Mouse (Mus musculus) stomach, postnatal 0 days (tissue): Measurements from ENCODE around the gene Ipo13. TPM values are rescaled to one million over a fixed set of nuclear protein-coding genes. Genes with fewer than 3 reads are reported as not detected.

Source experiments
- ATAC-seq: fragments of 200-750 bp; cut with Nextera tagmentation; 2 replicates; pipeline ENCODE4 v1.8.0; 2017; ENCODE audit not compliant: low FRiP score, low TSS enrichment
- DNase-seq: peaks from one replicate; pipeline ENCODE4 v3.0.0-alpha.2; 2016; ENCODE audit warnings: low spot score
- H3K27ac ChIP-seq: fragments of 300-500 bp; sonication (generic); replicated peaks from 2 replicates; pipeline ENCODE4 v1.5.1; 2014; ENCODE audit warnings: mild to moderate bottlenecking, control low read depth
- H3K27me3 ChIP-seq: fragments of 300-500 bp; sonication (generic); 2 replicates; pipeline ENCODE4 v1.6.1; 2014; ENCODE audit warnings: low read length; ENCODE audit not compliant: control insufficient read depth, insufficient read depth
- H3K36me3 ChIP-seq: fragments of 300-500 bp; sonication (generic); 2 replicates; pipeline ENCODE4 v1.6.1; 2014; ENCODE audit warnings: low read length, mixed read lengths; ENCODE audit not compliant: control insufficient read depth, insufficient read depth
- H3K4me1 ChIP-seq: fragments of 300-500 bp; sonication (generic); replicated peaks from 2 replicates; pipeline ENCODE4 v1.6.1; 2014; ENCODE audit warnings: antibody characterized with exemption; ENCODE audit not compliant: control insufficient read depth, insufficient read depth
- H3K4me2 ChIP-seq: fragments of 300-500 bp; sonication (generic); replicated peaks from 2 replicates; pipeline ENCODE4 v1.6.1; 2014; ENCODE audit warnings: low read depth, mild to moderate bottlenecking, control low read depth, moderate library complexity
- H3K4me3 ChIP-seq: fragments of 300-500 bp; sonication (generic); 2 replicates; pipeline ENCODE4 v1.5.1; 2014; ENCODE audit warnings: low read depth, low read length, control low read depth
- H3K9ac ChIP-seq: fragments of 300-500 bp; sonication (generic); 2 replicates; pipeline ENCODE4 v1.6.1; 2014; ENCODE audit warnings: mild to moderate bottlenecking, low read length, control low read depth, mixed read lengths
- H3K9me3 ChIP-seq: fragments of 300-500 bp; sonication (generic); 2 replicates; pipeline ENCODE4 v1.6.1; 2016; ENCODE audit warnings: low read length; ENCODE audit not compliant: control insufficient read depth
- CTCF ChIP-seq: IDR thresholded peaks from 2 replicates; pipeline ENCODE4 v1.5.1; 2016; ENCODE audit warnings: antibody characterized with exemption, low read depth, mild to moderate bottlenecking, moderate library complexity
- EP300 ChIP-seq: optimal IDR thresholded peaks from 2 replicates; pipeline ENCODE3; 2016; ENCODE audit warnings: antibody characterized with exemption
- WGBS: fragments of 180-500 bp; shearing (Covaris S2); extraction: QIAGEN DNeasy Blood & Tissue Kit; methylation state at CpG from one replicate; pipeline ENCODE4 v1.1.7; 2014; 5-methylcytosine and 5-hydroxymethylcytosine counted together
- polyA plus RNA-seq: library from polyadenylated mRNA; unstranded; fragments of >200 nt; fragmentation: Nextera tagmentation; extraction: Ambion mirVana; gene quantifications from 2 replicates; pipeline ENCODE4 v1.2.1, GENCODE M21; 2015

The Ipo13 gene
- polyA plus RNA-seq, 1 experiment from 2014 or later = 21.5 TPM

GRCm38 (mm10) chr4:117912685-117913273 is 2.0 kb downstream of the Ipo13 start:
- H3K27me3 ChIP-seq = no peaks in the 10 kb centered on the region
- peak overlapping the region; percentile 99; the same call in 1 of the 2 replicates for H3K4me2 ChIP-seq
- H3K9me3 ChIP-seq = no peaks in the 10 kb centered on the region
- peaks cover 9% of the 10 kb centered on the region for H3K4me1 ChIP-seq
- peak overlapping the region; percentile 38; the same call in 1 of the 2 replicates for H3K9ac ChIP-seq
- H3K27ac ChIP-seq = peak overlapping the region; percentile 18; the same call in 1 of the 2 replicates
- TF ChIP-seq CTCF (no peak), EP300 (no peak)
- H3K4me3 ChIP-seq = 0 out of 2 replicates have a peak overlapping the region, but pooled peaks have one; percentile 75
- no peak for ATAC-seq
- DNase-seq = no peak
- 40% methylated on average over 7 of the region's 7 CpGs for WGBS
- peaks cover 7% of the 10 kb centered on the region for H3K36me3 ChIP-seq

DNA sequence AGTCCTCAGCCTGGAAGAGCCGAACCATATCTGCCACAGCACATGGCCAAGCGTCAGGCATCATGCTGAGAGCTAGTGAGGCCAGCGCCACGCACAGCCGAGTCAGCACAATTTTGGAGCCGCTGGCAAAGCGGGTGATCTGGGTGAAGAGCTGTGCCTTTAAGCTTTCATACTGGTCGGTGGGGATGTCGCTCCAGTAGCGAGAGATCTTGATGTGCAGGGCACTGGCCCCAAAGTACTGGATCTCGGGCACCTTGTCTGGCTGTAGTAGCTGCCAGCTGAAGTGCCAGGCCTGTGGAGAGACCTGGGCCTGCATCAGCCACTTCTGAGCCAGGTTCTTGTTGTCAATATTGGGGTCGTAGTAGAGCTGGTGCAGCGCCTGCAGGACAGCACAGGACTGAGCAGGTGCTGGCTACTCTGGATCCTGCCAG is 2.7 kb downstream of the Ipo13 start:
- 91% methylated on average over 13 of the region's 13 CpGs for WGBS
- Histone ChIP-seq H3K4me3 (no peak overlapping the region), H3K9ac (no peak overlapping the region), H3K4me1 (peaks cover 9% of the 10 kb centered on the region), H3K36me3 (peaks cover 7% of the 10 kb centered on the region), H3K9me3 (no peaks in the 10 kb centered on the region), H3K27ac (no peak overlapping the region), H3K27me3 (no peaks in the 10 kb centered on the region), H3K4me2 (no peak overlapping the region)
- ATAC-seq (no peak), DNase-seq (no peak)
- TF ChIP-seq CTCF (no peak), EP300 (no peak)

DNA sequence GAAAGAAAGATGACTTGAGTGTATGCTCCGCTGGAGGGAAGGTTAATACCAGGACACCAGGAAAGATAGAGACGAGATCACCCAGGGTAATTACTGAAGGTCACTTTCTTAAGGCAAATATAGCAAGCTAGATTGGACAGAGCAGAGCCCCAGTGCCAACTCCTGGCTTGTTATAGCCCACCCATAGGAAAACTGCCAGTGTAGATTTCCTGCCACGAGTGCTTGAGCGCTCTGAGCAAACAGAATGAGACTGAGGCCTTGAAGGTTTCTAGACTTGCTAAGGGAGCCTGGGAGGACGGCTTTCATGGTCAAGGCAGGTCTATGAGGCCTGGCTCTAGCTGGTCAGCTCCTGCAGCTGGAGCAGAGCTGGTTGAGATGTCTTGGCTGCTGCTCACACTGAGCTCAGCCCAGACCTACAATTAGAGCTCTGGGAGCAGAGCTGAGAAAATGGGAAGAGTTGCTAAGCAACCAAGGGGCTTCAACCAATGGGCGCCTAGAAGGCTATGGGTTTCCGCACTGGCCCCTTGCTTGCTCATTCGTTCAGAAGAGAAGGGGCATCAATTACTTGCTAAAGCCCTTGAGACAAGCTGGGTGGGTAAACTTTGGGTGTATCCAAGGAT is 5.9 kb downstream of the Ipo13 start:
- peaks cover 14% of the 10 kb centered on the region for H3K36me3 ChIP-seq
- H3K27me3 ChIP-seq = no peaks in the 10 kb centered on the region
- DNase-seq (no peak), ATAC-seq (0 out of 2 replicates have a peak, but pooled peaks have one; percentile 14)
- H3K27ac ChIP-seq = no peak overlapping the region
- no peak overlapping the region for H3K4me3 ChIP-seq
- H3K9me3 ChIP-seq = no peaks in the 10 kb centered on the region
- no peak for TF ChIP-seq EP300
- no peak for TF ChIP-seq CTCF
- H3K9ac ChIP-seq = no peak overlapping the region
- 73% methylated on average over 8 of the region's 8 CpGs for WGBS
- no peak overlapping the region for H3K4me2 ChIP-seq
- H3K4me1 ChIP-seq = peaks cover 7% of the 10 kb centered on the region

- DNase-seq = no peak
Observed at GRCm38 (mm10) chr4:117906196-117906595, 8.6 kb downstream of the Ipo13 start.

GRCm38 (mm10) chr4:117904761-117905160 is 10.0 kb downstream of the Ipo13 start:
- DNase-seq (no peak), ATAC-seq (no peak)
- Histone ChIP-seq H3K4me3 (no peak overlapping the region), H3K36me3 (peaks cover 32% of the 10 kb centered on the region), H3K27me3 (no peaks in the 10 kb centered on the region), H3K4me1 (no peaks in the 10 kb centered on the region), H3K9me3 (no peaks in the 10 kb centered on the region), H3K4me2 (no peak overlapping the region), H3K27ac (no peak overlapping the region), H3K9ac (no peak overlapping the region)
- 85% methylated on average over 8 of the region's 8 CpGs for WGBS
- TF ChIP-seq CTCF (no peak), EP300 (no peak)

More at GRCm38 (mm10) chr4:117906196-117906595, 8.6 kb downstream of the Ipo13 start:
- Histone ChIP-seq H3K36me3 (peaks cover 27% of the 10 kb centered on the region), H3K4me2 (no peak overlapping the region), H3K27me3 (no peaks in the 10 kb centered on the region), H3K27ac (no peak overlapping the region), H3K4me3 (no peak overlapping the region), H3K9me3 (no peaks in the 10 kb centered on the region), H3K9ac (no peak overlapping the region), H3K4me1 (no peaks in the 10 kb centered on the region)
- no peak for ATAC-seq
- WGBS = 51% methylated on average over 3 of the region's 3 CpGs
- TF ChIP-seq EP300 (no peak), CTCF (no peak)

DNA sequence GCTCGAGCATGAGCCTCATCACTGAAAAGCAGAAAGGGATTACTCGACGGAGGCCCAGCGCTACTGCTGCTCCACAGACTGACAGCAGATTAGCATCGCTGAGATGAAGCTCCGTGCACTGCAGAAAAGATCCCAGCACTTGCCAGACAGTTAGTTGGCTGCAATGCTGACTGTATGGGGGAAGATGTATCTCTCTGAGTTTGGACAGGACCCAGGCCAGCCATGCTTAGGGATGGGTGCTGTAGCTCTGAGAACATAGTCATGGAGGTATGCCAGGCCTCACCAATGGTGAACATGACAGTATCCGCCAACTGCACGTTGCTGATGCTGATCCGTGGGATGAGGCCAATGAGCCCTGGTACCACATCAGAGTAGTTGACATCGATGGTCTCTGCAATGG is 10.7 kb downstream of the Ipo13 start:
- Histone ChIP-seq H3K36me3 (peaks cover 38% of the 10 kb centered on the region), H3K27me3 (no peaks in the 10 kb centered on the region), H3K4me1 (no peaks in the 10 kb centered on the region), H3K9ac (no peak overlapping the region), H3K27ac (no peak overlapping the region), H3K4me2 (no peak overlapping the region), H3K4me3 (no peak overlapping the region), H3K9me3 (no peaks in the 10 kb centered on the region)
- no peak for ATAC-seq
- DNase-seq = no peak
- no peak for TF ChIP-seq CTCF
- TF ChIP-seq EP300 = no peak
- 72% methylated on average over 10 of the region's 10 CpGs for WGBS
